Mouse (Mus musculus) forebrain, embryonic 10.5 days (tissue): ENCODE data around the gene Sass6. TPM values are rescaled to one million over a fixed set of nuclear protein-coding genes. Genes with fewer than 3 reads are reported as not detected.
"Not testable (repeated sequence)": the region's sequence is repeated elsewhere in the genome, so short reads cannot be mapped to it uniquely, and the experiment has no call there.

ENCODE experiments used
- DNase-seq: peaks from one replicate; pipeline ENCODE4 v3.0.0-alpha.2; 2017; ENCODE audit warnings: low spot score; ENCODE audit errors: extremely low spot score
- H3K27ac ChIP-seq: fragments of 300-500 bp; sonication (generic); 2 replicates; pipeline ENCODE4 v1.5.1; 2016; ENCODE audit warnings: mild to moderate bottlenecking
- H3K27me3 ChIP-seq: fragments of 300-500 bp; sonication (generic); 2 replicates; pipeline ENCODE4 v1.6.1; 2016; ENCODE audit warnings: mild to moderate bottlenecking; ENCODE audit not compliant: poor library complexity, severe bottlenecking
- H3K36me3 ChIP-seq: fragments of 300-500 bp; sonication (generic); replicated peaks from 2 replicates; pipeline ENCODE4 v1.6.1; 2016; ENCODE audit warnings: mild to moderate bottlenecking, moderate library complexity
- H3K4me1 ChIP-seq: fragments of 300-500 bp; sonication (generic); 2 replicates; pipeline ENCODE4 v1.6.1; 2016
- H3K4me3 ChIP-seq: fragments of 300-500 bp; sonication (generic); 2 replicates; pipeline ENCODE4 v1.5.1; 2016; ENCODE audit warnings: mild to moderate bottlenecking, moderate library complexity
- H3K9me3 ChIP-seq: fragments of 300-500 bp; sonication (generic); 2 replicates; pipeline ENCODE4 v1.6.1; 2016; ENCODE audit warnings: mild to moderate bottlenecking, moderate library complexity
- WGBS: fragments of 180-500 bp; shearing (Covaris S2); methylation state at CpG from one replicate; pipeline ENCODE4 v1.1.7; 2016; 5-methylcytosine and 5-hydroxymethylcytosine counted together
- polyA plus RNA-seq: library from polyadenylated mRNA; unstranded; fragments of >200 nt; fragmentation: Nextera tagmentation; extraction: Ambion mirVana; gene quantifications from 2 replicates; pipeline ENCODE4 v1.2.1, GENCODE M21; 2016

The Sass6 gene
- polyA plus RNA-seq, 1 experiment from 2014 or later: 42.7 TPM

GRCm38 (mm10) chr3:116658928-116659565, 64.3 kb downstream of the Sass6 start:
- no peaks in the 10 kb centered on the region for H3K36me3 ChIP-seq
- peaks cover 48% of the 10 kb centered on the region for H3K4me1 ChIP-seq
- H3K27ac ChIP-seq: no peak overlapping the region
- WGBS: 77% methylated on average over 15 of the region's 15 CpGs
- H3K4me3 ChIP-seq: no peak overlapping the region; the same call in 1 of the 2 replicates
- H3K27me3 ChIP-seq: no peaks in the 10 kb centered on the region
- DNase-seq: no peak
- no peaks in the 10 kb centered on the region for H3K9me3 ChIP-seq

DNA sequence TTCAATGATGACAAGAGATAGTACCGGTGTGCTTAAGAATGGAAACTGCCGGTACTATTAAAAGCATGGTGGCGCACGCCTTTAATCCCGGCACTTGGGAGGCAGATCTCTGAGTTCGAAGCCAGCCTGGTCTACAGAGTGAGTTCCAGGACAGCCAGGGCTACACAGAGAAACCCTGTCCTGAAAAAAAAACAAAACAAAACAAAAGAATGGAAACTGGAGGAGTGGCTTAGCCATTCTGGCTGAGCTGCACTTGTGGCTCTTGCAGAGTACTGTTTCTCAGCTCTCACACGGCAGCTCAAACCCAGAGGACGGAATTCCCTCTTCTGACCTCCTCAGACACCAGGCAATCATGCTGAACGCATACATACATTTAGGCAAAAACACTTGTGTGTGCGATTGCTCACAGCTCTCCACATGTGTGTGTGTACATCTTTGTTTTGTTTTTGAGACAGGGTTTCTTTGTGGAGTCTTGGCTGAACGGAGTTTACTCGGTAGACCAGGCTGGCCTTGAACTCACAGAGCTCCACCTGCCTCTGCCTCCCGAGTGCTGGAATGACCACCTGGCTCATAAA, 65.2 kb downstream of the Sass6 start:
- no peak for DNase-seq
- Histone ChIP-seq H3K4me1 (peaks cover 48% of the 10 kb centered on the region), H3K9me3 (no peaks in the 10 kb centered on the region), H3K4me3 (no peak overlapping the region), H3K36me3 (no peaks in the 10 kb centered on the region), H3K27ac (no peak overlapping the region), H3K27me3 (no peaks in the 10 kb centered on the region)
- WGBS: 89% methylated on average over 13 of the region's 13 CpGs

GRCm38 (mm10) chr3:116661288-116661869, 66.6 kb downstream of the Sass6 start:
- H3K36me3 ChIP-seq: no peaks in the 10 kb centered on the region
- H3K9me3 ChIP-seq: no peaks in the 10 kb centered on the region
- H3K4me1 ChIP-seq: peaks cover 48% of the 10 kb centered on the region
- no peaks in the 10 kb centered on the region for H3K27me3 ChIP-seq
- H3K4me3 ChIP-seq: peak overlapping the region; percentile 99
- WGBS: 10% methylated on average over 16 of the region's 16 CpGs
- H3K27ac ChIP-seq: peak overlapping the region; percentile 99
- no peak for DNase-seq

GRCm38 (mm10) chr3:116661870-116662414, 67.2 kb downstream of the Sass6 start:
- WGBS: 0% methylated on average over 64 of the region's 68 CpGs
- H3K27me3 ChIP-seq: no peaks in the 10 kb centered on the region
- DNase-seq: no peak
- H3K36me3 ChIP-seq: no peaks in the 10 kb centered on the region
- peak overlapping the region; percentile 99 for H3K4me3 ChIP-seq
- peak overlapping the region; percentile 99 for H3K27ac ChIP-seq
- no peaks in the 10 kb centered on the region for H3K9me3 ChIP-seq
- peaks cover 48% of the 10 kb centered on the region for H3K4me1 ChIP-seq

- WGBS: under 1% methylated on average over 39 of the region's 39 CpGs
Measured at GRCm38 (mm10) chr3:116662463-116662863, 67.7 kb downstream of the Sass6 start, which contains the start of gene Mfsd14a. TSS of gene Mfsd14a (minus strand) at chr3:116662677.

DNA sequence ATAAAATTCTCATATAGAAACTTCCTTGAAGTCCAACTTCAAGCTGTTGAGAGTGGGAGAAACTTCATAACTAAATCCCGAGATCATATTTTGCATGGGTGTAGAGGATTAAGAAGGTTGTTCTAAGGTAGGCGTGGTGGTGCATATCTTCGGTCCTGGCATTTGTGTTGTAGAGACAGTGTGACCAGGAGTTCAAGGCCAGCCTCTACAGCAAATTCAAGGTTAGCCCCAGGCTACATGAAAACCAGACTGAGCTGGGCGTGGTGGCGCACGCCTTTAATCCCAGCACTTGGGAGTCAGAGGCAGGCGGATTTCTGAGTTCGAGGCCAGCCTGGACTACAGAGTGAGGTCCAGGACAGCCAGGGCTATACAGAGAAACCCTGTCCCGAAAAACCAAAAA, 69.5 kb downstream of the Sass6 start:
- H3K4me1 ChIP-seq: peaks cover 32% of the 10 kb centered on the region
- H3K4me3 ChIP-seq, H3K27ac ChIP-seq, H3K36me3 ChIP-seq, H3K27me3 ChIP-seq, DNase-seq, H3K9me3 ChIP-seq: not testable (repeated sequence)
- WGBS: 92% methylated on average over 9 of the region's 9 CpGs

More at GRCm38 (mm10) chr3:116662463-116662863, 67.7 kb downstream of the Sass6 start, which contains the start of gene Mfsd14a:
- H3K27ac ChIP-seq: peak within 1 kb of the TSS; percentile 99
- peaks cover 45% of the 10 kb centered on the region for H3K4me1 ChIP-seq
- H3K27me3 ChIP-seq: no peaks in the 10 kb centered on the region
- H3K4me3 ChIP-seq: peak within 1 kb of the TSS; percentile 99
- H3K36me3 ChIP-seq: 0 out of 2 replicates have a peak, but pooled peaks cover 1% of the 10 kb centered on the region
- DNase-seq: peak; percentile 97
- H3K9me3 ChIP-seq: no peaks in the 10 kb centered on the region

Other genes with a start within 250 kb of the Sass6 start
- 19.7 and 19.8 TPM in 2 replicates for gene Cdc14a, start 170.9 kb upstream of the Sass6 start, polyA plus RNA-seq
- 117 and 118 TPM in 2 replicates for gene Rtca, start 86.8 kb upstream of the Sass6 start, polyA plus RNA-seq
- 11.4 and 12.4 TPM in 2 replicates for gene Dbt, start 81.9 kb upstream of the Sass6 start, polyA plus RNA-seq
- gene Lrrc39, start 32.0 kb upstream of the Sass6 start, polyA plus RNA-seq: 0.49 and 0.73 TPM in 2 replicates
- gene Trmt13, start 19.6 kb downstream of the Sass6 start, polyA plus RNA-seq: 22.5 and 23.7 TPM in 2 replicates
- gene Mfsd14a, start 67.7 kb downstream of the Sass6 start, polyA plus RNA-seq: 82.2 and 84.4 TPM in 2 replicates
- gene Gm43191, start 86.3 kb downstream of the Sass6 start, polyA plus RNA-seq: 0.84 TPM in 1 of 2 replicates, not detected in the other
- gene Slc35a3, start 117.8 kb downstream of the Sass6 start, polyA plus RNA-seq: 8.3 and 9.8 TPM in 2 replicates
- 9.9 and 11.0 TPM in 2 replicates for gene Agl, start 213.2 kb downstream of the Sass6 start, polyA plus RNA-seq